Mouse (Mus musculus): ENCODE measurements around the gene Fau. TPM values are rescaled to one million over a fixed set of nuclear protein-coding genes. Genes with fewer than 3 reads are reported as not detected.

Fau gene
- polyA plus RNA-seq, 1 experiment = 3,884 TPM

- TF ChIP-seq GATA1 (IDR thresholded peaks at IDR 0.05; ENCODE audit: low read length) = no peak
Measured at GRCm38 (mm10) chr19:6061641-6062302, 4.1 kb downstream of the Fau start.

- no peak for TF ChIP-seq GATA1 (IDR thresholded peaks at IDR 0.05; ENCODE audit: low read length)
Measured at GRCm38 (mm10) chr19:6062418-6062817, 4.8 kb downstream of the Fau start.

- no peak for TF ChIP-seq GATA1 (IDR thresholded peaks at IDR 0.05; ENCODE audit: low read length)
Measured at GRCm38 (mm10) chr19:6063081-6063480, 5.4 kb downstream of the Fau start.

GRCm38 (mm10) chr19:6066571-6066970 is 8.9 kb downstream of the Fau start:
- TF ChIP-seq GATA1 (IDR thresholded peaks at IDR 0.05; ENCODE audit: low read length) = no peak

DNA sequence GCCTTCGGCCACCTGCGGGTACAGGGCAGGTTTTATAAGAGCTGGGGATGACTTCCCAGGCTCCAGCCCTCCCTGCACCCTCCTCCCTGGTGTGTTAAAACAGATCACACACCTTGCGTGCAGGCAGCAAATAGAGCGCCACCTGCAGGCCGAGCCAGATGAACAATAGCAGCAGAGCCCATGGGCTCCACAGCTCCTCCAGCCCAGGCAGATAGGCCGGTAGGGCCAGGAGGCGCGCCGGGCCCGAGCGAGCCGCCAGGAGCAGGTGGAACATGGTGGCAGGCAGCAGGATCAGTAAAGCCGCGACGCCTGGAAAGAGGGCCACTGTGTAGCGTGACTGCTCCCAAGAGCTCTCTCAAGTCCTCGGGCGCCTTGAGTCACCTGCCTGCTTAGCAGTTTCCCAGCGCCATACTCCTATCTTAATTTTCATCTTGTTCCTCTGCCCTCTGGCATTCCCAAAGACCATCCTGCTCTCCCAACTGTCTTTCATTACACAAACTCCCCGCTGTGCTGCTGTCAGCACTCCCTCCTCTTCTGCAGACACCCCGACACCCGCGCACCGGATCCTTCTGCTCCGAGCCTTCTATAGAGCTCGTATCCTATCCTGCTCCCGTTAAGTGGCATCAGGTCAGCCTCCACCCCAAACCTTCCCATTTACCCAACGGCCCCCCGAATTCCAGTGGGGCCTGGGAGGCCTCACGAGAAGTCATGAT is 9.5 kb downstream of the Fau start:
- no peak for TF ChIP-seq GATA1 (IDR thresholded peaks at IDR 0.05; ENCODE audit: low read length)

GRCm38 (mm10) chr19:6067724-6068415 is 10.2 kb downstream of the Fau start, which contains the start of gene Tm7sf2:
TSS of gene Tm7sf2 (minus strand) at chr19:6068373.
- TF ChIP-seq GATA1 (IDR thresholded peaks at IDR 0.05; ENCODE audit: low read length) = no peak

GRCm38 (mm10) chr19:6068951-6069350 is 11.3 kb downstream of the Fau start:
- no peak for TF ChIP-seq GATA1 (IDR thresholded peaks at IDR 0.05; ENCODE audit: low read length)

DNA sequence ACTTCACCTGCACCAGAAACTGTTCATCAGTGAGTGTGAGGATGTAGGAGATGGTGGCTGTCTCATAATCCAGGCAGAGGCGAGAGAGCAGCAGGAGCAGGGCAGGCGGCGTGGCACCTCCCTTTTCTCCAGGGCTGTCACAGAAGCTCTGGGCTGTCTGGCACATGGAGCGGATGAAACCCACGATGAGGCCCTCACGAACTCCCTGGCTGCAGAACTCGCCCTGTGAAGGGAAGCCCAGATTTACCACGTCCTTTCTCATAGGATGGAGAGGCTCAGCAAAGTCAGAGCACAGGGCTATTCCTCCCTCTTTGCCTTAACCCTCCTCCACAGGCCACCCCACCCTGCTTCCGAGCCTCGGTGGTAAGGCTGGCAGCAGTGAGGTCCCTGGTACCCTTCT is 12.2 kb downstream of the Fau start:
- TF ChIP-seq GATA1 (IDR thresholded peaks at IDR 0.05; ENCODE audit: low read length) = no peak

- no peak for TF ChIP-seq GATA1 (IDR thresholded peaks at IDR 0.05; ENCODE audit: low read length)
Measured at GRCm38 (mm10) chr19:6070571-6071250, 13.1 kb downstream of the Fau start.

GRCm38 (mm10) chr19:6071261-6071660 is 13.6 kb downstream of the Fau start:
- no peak for TF ChIP-seq GATA1 (IDR thresholded peaks at IDR 0.05; ENCODE audit: low read length)

DNA sequence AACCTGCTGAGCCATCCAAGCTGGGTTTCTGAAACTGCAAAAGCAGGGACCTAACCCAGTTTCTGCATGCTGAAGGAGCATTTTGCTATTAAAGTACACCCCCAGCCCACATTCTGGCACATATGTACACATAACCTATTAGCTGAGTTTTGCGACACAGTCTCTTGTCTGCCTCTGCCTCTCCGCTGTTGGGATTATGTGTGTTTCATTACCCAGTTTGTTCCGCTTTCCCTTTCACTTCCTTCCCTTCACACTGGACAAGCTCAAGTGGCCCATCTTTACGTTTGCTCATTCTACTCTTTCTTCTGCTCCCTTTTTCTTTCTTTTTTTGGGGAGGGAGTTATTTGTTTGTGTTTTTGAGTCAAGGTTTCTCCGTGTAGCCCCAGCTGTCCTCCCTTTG is 16.2 kb downstream of the Fau start:
- no peak for TF ChIP-seq GATA1 (IDR thresholded peaks at IDR 0.05; ENCODE audit: low read length)

- TF ChIP-seq GATA1 (IDR thresholded peaks at IDR 0.05; ENCODE audit: low read length) = no peak
Measured at GRCm38 (mm10) chr19:6076564-6077393, 19.1 kb downstream of the Fau start, which contains the start of gene Vps51. TSS of gene Vps51 (minus strand) at chr19:6077231.

DNA sequence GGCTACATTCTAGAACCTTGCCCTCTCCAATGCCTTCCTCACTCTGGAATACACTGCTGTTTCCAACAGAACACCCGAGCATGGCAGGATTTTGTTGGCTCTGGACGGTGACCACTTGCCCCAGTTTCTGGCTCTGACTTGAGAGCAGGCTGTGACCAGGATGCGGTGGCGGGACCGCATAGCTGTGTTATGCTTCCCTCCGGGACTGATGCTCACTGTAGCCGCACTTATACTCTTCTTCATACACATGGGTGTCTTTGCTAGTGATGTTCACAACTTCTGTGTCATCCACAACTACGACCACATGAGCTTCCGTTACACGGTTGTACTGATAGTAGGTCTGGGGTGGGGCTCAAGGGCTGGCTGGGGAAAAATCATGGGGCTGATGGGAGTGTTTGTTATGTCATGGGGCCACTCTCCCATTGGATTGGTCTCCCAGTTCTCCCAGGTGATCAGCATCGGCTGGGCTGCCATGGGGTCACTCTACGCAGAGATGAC is 22.4 kb downstream of the Fau start, which contains the start of gene Tmem262:
Gene Tmem262 (plus strand): TSS at position 51 of the 498 bp plus-strand sequence.
- no peak for TF ChIP-seq GATA1 (IDR thresholded peaks at IDR 0.05; ENCODE audit: low read length)

GRCm38 (mm10) chr19:6082156-6082555 is 24.5 kb downstream of the Fau start, which contains the start of gene Gm28374:
TSS of gene Gm28374 (minus strand) at chr19:6082256.
- TF ChIP-seq GATA1 (IDR thresholded peaks at IDR 0.05; ENCODE audit: low read length) = no peak
